Mouse (Mus musculus): ENCODE results near the gene Zfp428. TPM values are rescaled to one million over a fixed set of nuclear protein-coding genes. Genes with fewer than 3 reads are reported as not detected.
"Not testable (repeated sequence)": the region's sequence is repeated elsewhere in the genome, so short reads cannot be mapped to it uniquely, and the experiment has no call there.

Gene Zfp428
- polyA plus RNA-seq, 1 experiment from 2014 or later, result 170 TPM

GRCm38 (mm10) chr7:24482208-24483020 lies 24.4 kb upstream of the Zfp428 start:
- Histone ChIP-seq H3K27me3 (0 out of 2 replicates have a peak, but pooled peaks cover 4% of the 10 kb centered on the region), H3K27ac (peak overlapping the region; percentile 81), H3K4me3 (replicated peaks) (peak overlapping the region; percentile 90), H3K36me3 (replicated peaks) (no peaks in the 10 kb centered on the region), H3K9me3 (no peaks in the 10 kb centered on the region), H3K4me2 (peak overlapping the region; percentile 88), H3K4me1 (peaks cover 72% of the 10 kb centered on the region), H3K9ac (peak overlapping the region; percentile 96)
- ATAC-seq (ENCODE audit: low FRiP score), result peak; percentile 54
- under 1% methylated on average over 31 of the region's 38 CpGs for WGBS

- Histone ChIP-seq H3K4me2 (peak overlapping the region; percentile 88), H3K4me3 (replicated peaks) (peak overlapping the region; percentile 90), H3K4me1 (peaks cover 77% of the 10 kb centered on the region), H3K9ac (peak overlapping the region; percentile 96)
- H3K27me3 ChIP-seq; H3K9me3 ChIP-seq; H3K36me3 ChIP-seq (replicated peaks); H3K27ac ChIP-seq; ATAC-seq (ENCODE audit: low FRiP score): not testable (repeated sequence)
- 58% methylated on average over 6 of the region's 6 CpGs for WGBS
Measured at GRCm38 (mm10) chr7:24483291-24483690, 23.5 kb upstream of the Zfp428 start.

- H3K4me1 ChIP-seq, result peaks cover 65% of the 10 kb centered on the region
- H3K4me2 ChIP-seq, result peak overlapping the region; percentile 57
- 80% methylated on average over 9 of the region's 9 CpGs for WGBS
- peaks cover 10% of the 10 kb centered on the region for H3K36me3 ChIP-seq (replicated peaks)
- H3K4me3 ChIP-seq (replicated peaks), result peak overlapping the region; percentile 0; the same call in 1 of the 2 replicates
- H3K27me3 ChIP-seq, result no peaks in the 10 kb centered on the region
- H3K27ac ChIP-seq, result peak overlapping the region; percentile 84
- H3K9me3 ChIP-seq, result no peaks in the 10 kb centered on the region
- H3K9ac ChIP-seq, result peak overlapping the region; percentile 64; the same call in 1 of the 2 replicates
- ATAC-seq (ENCODE audit: low FRiP score), result no peak
Measured at GRCm38 (mm10) chr7:24485481-24485880, 21.3 kb upstream of the Zfp428 start.

- ATAC-seq (ENCODE audit: low FRiP score), result peak; percentile 70; the same call in 1 of the 2 replicates
- Histone ChIP-seq H3K27ac (peak overlapping the region; percentile 84), H3K4me3 (replicated peaks) (peak overlapping the region; percentile 29), H3K4me1 (peaks cover 55% of the 10 kb centered on the region), H3K9me3 (no peaks in the 10 kb centered on the region), H3K36me3 (replicated peaks) (peaks cover 16% of the 10 kb centered on the region), H3K9ac (peak overlapping the region; percentile 64), H3K27me3 (no peaks in the 10 kb centered on the region), H3K4me2 (peak overlapping the region; percentile 57)
- 42% methylated on average over 9 of the region's 9 CpGs for whole genome bisulfite sequencing
Measured at GRCm38 (mm10) chr7:24486654-24487130, 20.1 kb upstream of the Zfp428 start.

- Histone ChIP-seq H3K27ac (peak overlapping the region; percentile 84), H3K9ac (peak overlapping the region; percentile 64; the same call in 1 of the 2 replicates), H3K9me3 (no peaks in the 10 kb centered on the region), H3K36me3 (replicated peaks) (peaks cover 23% of the 10 kb centered on the region), H3K4me1 (peaks cover 55% of the 10 kb centered on the region), H3K4me3 (replicated peaks) (no peak overlapping the region; the same call in 1 of the 2 replicates), H3K4me2 (peak overlapping the region; percentile 57), H3K27me3 (no peaks in the 10 kb centered on the region)
- ATAC-seq (ENCODE audit: low FRiP score), result no peak
- 25% methylated on average over 3 of the region's 3 CpGs for WGBS
Measured at GRCm38 (mm10) chr7:24487403-24487802, 19.4 kb upstream of the Zfp428 start.

- Histone ChIP-seq H3K27ac (no peak overlapping the region), H3K9me3 (no peaks in the 10 kb centered on the region), H3K4me2 (no peak overlapping the region), H3K27me3 (no peaks in the 10 kb centered on the region), H3K36me3 (replicated peaks) (peaks cover 25% of the 10 kb centered on the region), H3K4me3 (replicated peaks) (no peak overlapping the region), H3K9ac (no peak overlapping the region), H3K4me1 (peaks cover 46% of the 10 kb centered on the region)
- no peak for ATAC-seq (ENCODE audit: low FRiP score)
- 87% methylated on average over 8 of the region's 8 CpGs for WGBS
Measured at GRCm38 (mm10) chr7:24488303-24488702, 18.5 kb upstream of the Zfp428 start.

- peak overlapping the region; percentile 17; the same call in 1 of the 2 replicates for H3K4me3 ChIP-seq (replicated peaks)
- H3K27me3 ChIP-seq, result peaks cover 33% of the 10 kb centered on the region
- no peak overlapping the region for H3K9ac ChIP-seq
- peaks cover 28% of the 10 kb centered on the region for H3K4me1 ChIP-seq
- peaks cover 54% of the 10 kb centered on the region for H3K36me3 ChIP-seq (replicated peaks)
- 0 out of 2 replicates have a peak, but pooled peaks have one; percentile 30 for ATAC-seq (ENCODE audit: low FRiP score)
- WGBS, result 17% methylated on average over 43 of the region's 43 CpGs
- H3K27ac ChIP-seq, result no peak overlapping the region
- H3K9me3 ChIP-seq, result peaks cover 5% of the 10 kb centered on the region; the same call in 1 of the 2 replicates
- H3K4me2 ChIP-seq, result peak overlapping the region; percentile 44
Measured at GRCm38 (mm10) chr7:24499856-24500577, 6.8 kb upstream of the Zfp428 start.

GRCm38 (mm10) chr7:24500929-24501328 lies 5.9 kb upstream of the Zfp428 start:
- H3K4me3 ChIP-seq (replicated peaks), result no peak overlapping the region
- H3K27me3 ChIP-seq, result peaks cover 33% of the 10 kb centered on the region
- no peak overlapping the region for H3K4me2 ChIP-seq
- ATAC-seq (ENCODE audit: low FRiP score), result no peak
- H3K36me3 ChIP-seq (replicated peaks), result peaks cover 53% of the 10 kb centered on the region
- H3K4me1 ChIP-seq, result peaks cover 37% of the 10 kb centered on the region
- no peak overlapping the region for H3K27ac ChIP-seq
- WGBS, result 32% methylated on average over 7 of the region's 7 CpGs
- H3K9ac ChIP-seq, result no peak overlapping the region
- H3K9me3 ChIP-seq, result peaks cover 5% of the 10 kb centered on the region; the same call in 1 of the 2 replicates

GRCm38 (mm10) chr7:24501492-24501891 lies 5.3 kb upstream of the Zfp428 start:
- H3K9me3 ChIP-seq, result peaks cover 5% of the 10 kb centered on the region; the same call in 1 of the 2 replicates
- H3K36me3 ChIP-seq (replicated peaks), result peaks cover 53% of the 10 kb centered on the region
- H3K27me3 ChIP-seq, result peaks cover 33% of the 10 kb centered on the region
- no peak overlapping the region for H3K27ac ChIP-seq
- no peak overlapping the region for H3K4me3 ChIP-seq (replicated peaks)
- peaks cover 42% of the 10 kb centered on the region for H3K4me1 ChIP-seq
- H3K4me2 ChIP-seq, result no peak overlapping the region
- ATAC-seq (ENCODE audit: low FRiP score), result no peak
- 52% methylated on average over 21 of the region's 21 CpGs for WGBS
- H3K9ac ChIP-seq, result no peak overlapping the region

- Histone ChIP-seq H3K27ac (no peak overlapping the region), H3K36me3 (replicated peaks) (peaks cover 46% of the 10 kb centered on the region), H3K27me3 (peaks cover 22% of the 10 kb centered on the region), H3K4me1 (peaks cover 50% of the 10 kb centered on the region), H3K9me3 (peaks cover 5% of the 10 kb centered on the region; the same call in 1 of the 2 replicates), H3K4me2 (0 out of 2 replicates have a peak overlapping the region, but pooled peaks have one; percentile 4), H3K9ac (no peak overlapping the region), H3K4me3 (replicated peaks) (no peak overlapping the region)
- no peak for ATAC-seq (ENCODE audit: low FRiP score)
- 25% methylated on average over 10 of the region's 10 CpGs for WGBS
Measured at GRCm38 (mm10) chr7:24504004-24504403, 2.8 kb upstream of the Zfp428 start.

GRCm38 (mm10) chr7:24504868-24505267 lies 1.9 kb upstream of the Zfp428 start:
- ATAC-seq (ENCODE audit: low FRiP score), result no peak
- peaks cover 47% of the 10 kb centered on the region for H3K4me1 ChIP-seq
- no peak overlapping the region for H3K9ac ChIP-seq
- peak overlapping the region; percentile 100 for H3K27ac ChIP-seq
- peaks cover 39% of the 10 kb centered on the region for H3K36me3 ChIP-seq (replicated peaks)
- peaks cover 5% of the 10 kb centered on the region; the same call in 1 of the 2 replicates for H3K9me3 ChIP-seq
- peaks cover 14% of the 10 kb centered on the region for H3K27me3 ChIP-seq
- H3K4me3 ChIP-seq (replicated peaks), result no peak overlapping the region
- WGBS, result 20% methylated on average over 4 of the region's 4 CpGs
- H3K4me2 ChIP-seq, result peak overlapping the region; percentile 81; the same call in 1 of the 2 replicates
